Mouse (Mus musculus) brain, embryonic 14.5 days (tissue): ENCODE measurements around the gene Tfpi.
A peak's percentile ranks its signal among the peaks of the same experiment; 100 is the strongest.

Source experiments
- CTCF ChIP-seq: fragments of 200-500 bp; IDR thresholded peaks from 2 replicates; pipeline ENCODE4 v1.5.1; 2012; ENCODE audit warnings: inconsistent platforms, mild to moderate bottlenecking, moderate library complexity, borderline replicate concordance; ENCODE audit not compliant: insufficient read depth, insufficient read length; ENCODE audit errors: extremely low read depth
- POLR2A ChIP-seq: fragments of 200-500 bp; IDR thresholded peaks from 2 replicates; pipeline ENCODE4 v1.6.1; 2012; ENCODE audit warnings: mild to moderate bottlenecking, inconsistent platforms, borderline replicate concordance; ENCODE audit not compliant: poor library complexity, insufficient read depth, insufficient read length, severe bottlenecking; ENCODE audit errors: extremely low read depth

- TF ChIP-seq CTCF (peak; percentile 73), POLR2A (no peak)
Observed at GRCm38 (mm10) chr2:84455236-84455799, 21.3 kb downstream of the Tfpi start.
